Mouse (Mus musculus): Measurements from ENCODE around the gene P2ry14.
A peak's percentile ranks its signal among the peaks of the same experiment; 100 is the strongest.
"Not testable (repeated sequence)": the region's sequence is repeated elsewhere in the genome, so short reads cannot be mapped to it uniquely, and the experiment has no call there.

P2ry14 gene

GRCm38 (mm10) chr3:59102146-59102545 lies 51.3 kb downstream of the P2ry14 start:
- no peak for DNase-seq

GRCm38 (mm10) chr3:59101218-59101986 lies 52.0 kb downstream of the P2ry14 start, which contains the start of gene Gpr171:
TSS of gene Gpr171 (minus strand) at chr3:59101821.
- no peak for DNase-seq

- no peak for DNase-seq
Observed at GRCm38 (mm10) chr3:59098540-59098939, 54.9 kb downstream of the P2ry14 start.

GRCm38 (mm10) chr3:59097421-59097820 lies 56.0 kb downstream of the P2ry14 start:
- no peak for DNase-seq

- no peak for DNase-seq
Observed at GRCm38 (mm10) chr3:59092702-59093101, 60.7 kb downstream of the P2ry14 start.

- peak; percentile 20 for DNase-seq
Observed at GRCm38 (mm10) chr3:59080919-59081318, 72.5 kb downstream of the P2ry14 start.

GRCm38 (mm10) chr3:59080293-59080916 lies 73.0 kb downstream of the P2ry14 start:
- no peak for DNase-seq

- peak; percentile 40 for DNase-seq
Observed at GRCm38 (mm10) chr3:59079327-59079726, 74.1 kb downstream of the P2ry14 start.

- no peak for DNase-seq
Observed at GRCm38 (mm10) chr3:59078585-59078984, 74.8 kb downstream of the P2ry14 start.

GRCm38 (mm10) chr3:59077278-59077677 lies 76.1 kb downstream of the P2ry14 start:
- no peak for DNase-seq

GRCm38 (mm10) chr3:59069071-59069470 lies 84.3 kb downstream of the P2ry14 start:
- not testable (repeated sequence) for DNase-seq

- DNase-seq, result no peak
Observed at GRCm38 (mm10) chr3:59066558-59067294, 86.7 kb downstream of the P2ry14 start.

GRCm38 (mm10) chr3:59065937-59066336 lies 87.5 kb downstream of the P2ry14 start:
- no peak for DNase-seq
